Mouse (Mus musculus) kidney, embryonic 14.5 days (tissue): ENCODE results near the gene Atp10a. TPM values are rescaled to one million over a fixed set of nuclear protein-coding genes. Genes with fewer than 3 reads are reported as not detected.
"Not testable (repeated sequence)": the region's sequence is repeated elsewhere in the genome, so short reads cannot be mapped to it uniquely, and the experiment has no call there.

Experiments
- ATAC-seq: fragments of 200-750 bp; cut with Nextera tagmentation; 2 replicates; pipeline ENCODE4 v1.8.0; 2017; ENCODE audit warnings: moderate number of reproducible peaks, mild to moderate bottlenecking, moderate TSS enrichment, moderate library complexity; ENCODE audit not compliant: low FRiP score, low TSS enrichment
- H3K27ac ChIP-seq: fragments of 300-500 bp; sonication (generic); 2 replicates; pipeline ENCODE4 v1.5.1; 2014; ENCODE audit warnings: low read depth, mild to moderate bottlenecking, low read length, moderate library complexity, mixed read lengths
- H3K27me3 ChIP-seq: fragments of 300-500 bp; sonication (generic); 2 replicates; pipeline ENCODE4 v1.6.1; 2014; ENCODE audit warnings: mild to moderate bottlenecking, low read length; ENCODE audit not compliant: control insufficient read depth, insufficient read depth
- H3K36me3 ChIP-seq: fragments of 300-500 bp; sonication (generic); 2 replicates; pipeline ENCODE4 v1.6.1; 2014; ENCODE audit warnings: low read length, mixed read lengths; ENCODE audit not compliant: control insufficient read depth, insufficient read depth
- H3K4me1 ChIP-seq: fragments of 300-500 bp; sonication (generic); 2 replicates; pipeline ENCODE4 v1.6.1; 2014; ENCODE audit warnings: low read length, mixed read lengths; ENCODE audit not compliant: control insufficient read depth, insufficient read depth
- H3K4me2 ChIP-seq: fragments of 300-500 bp; sonication (generic); replicated peaks from 2 replicates; pipeline ENCODE4 v1.6.1; 2014; ENCODE audit warnings: low read depth, mild to moderate bottlenecking, low read length
- H3K4me3 ChIP-seq: fragments of 300-500 bp; sonication (generic); 2 replicates; pipeline ENCODE4 v1.5.1; 2014; ENCODE audit warnings: mild to moderate bottlenecking, low read length
- H3K9ac ChIP-seq: fragments of 300-500 bp; sonication (generic); 2 replicates; pipeline ENCODE4 v1.6.1; 2014; ENCODE audit warnings: low read depth, mild to moderate bottlenecking, low read length, moderate library complexity
- H3K9me3 ChIP-seq: fragments of 300-500 bp; sonication (generic); 2 replicates; pipeline ENCODE4 v1.6.1; 2016; ENCODE audit warnings: low read length; ENCODE audit not compliant: control insufficient read depth
- WGBS: fragments of 180-500 bp; shearing (Covaris S2); extraction: QIAGEN DNeasy Blood & Tissue Kit; methylation state at CpG from one replicate; pipeline ENCODE4 v1.1.7; 2014; 5-methylcytosine and 5-hydroxymethylcytosine counted together
- polyA plus RNA-seq: library from polyadenylated mRNA; unstranded; fragments of >200 nt; fragmentation: Nextera tagmentation; extraction: Ambion mirVana; gene quantifications from 2 replicates; pipeline ENCODE4 v1.2.1, GENCODE M21; 2014

Gene Atp10a
- polyA plus RNA-seq, 1 experiment from 2014 or later = 4.6 TPM

- H3K4me2 ChIP-seq = no peak overlapping the region
- H3K9ac ChIP-seq = no peak overlapping the region
- WGBS = 83% methylated on average over 5 of the region's 5 CpGs
- no peaks in the 10 kb centered on the region for H3K9me3 ChIP-seq
- H3K27ac ChIP-seq = no peak overlapping the region
- peaks cover 4% of the 10 kb centered on the region; the same call in 1 of the 2 replicates for H3K36me3 ChIP-seq
- no peak overlapping the region for H3K4me3 ChIP-seq
- no peaks in the 10 kb centered on the region for H3K4me1 ChIP-seq
- H3K27me3 ChIP-seq = no peaks in the 10 kb centered on the region
- no peak for ATAC-seq
Observed at GRCm38 (mm10) chr7:58829111-58829510, 173.1 kb downstream of the Atp10a start.

- WGBS = 93% methylated on average over 32 of the region's 32 CpGs
- not testable (repeated sequence) for H3K27ac ChIP-seq, H3K4me2 ChIP-seq, H3K9ac ChIP-seq, H3K9me3 ChIP-seq, H3K27me3 ChIP-seq, H3K4me3 ChIP-seq, ATAC-seq, H3K4me1 ChIP-seq, H3K36me3 ChIP-seq
Observed at GRCm38 (mm10) chr7:58836855-58837606, 181.1 kb downstream of the Atp10a start.

GRCm38 (mm10) chr7:58840367-58840766, 184.4 kb downstream of the Atp10a start:
- WGBS = 73% methylated on average over 2 of the region's 2 CpGs
- ATAC-seq = no peak

GRCm38 (mm10) chr7:58841066-58841465, 185.1 kb downstream of the Atp10a start:
- H3K9me3 ChIP-seq = no peaks in the 10 kb centered on the region
- no peak overlapping the region for H3K4me3 ChIP-seq
- H3K4me1 ChIP-seq = peaks cover 12% of the 10 kb centered on the region; the same call in 1 of the 2 replicates
- H3K9ac ChIP-seq = no peak overlapping the region
- H3K27me3 ChIP-seq = no peaks in the 10 kb centered on the region
- no peaks in the 10 kb centered on the region for H3K36me3 ChIP-seq
- WGBS = 90% methylated on average over 1 of the region's 1 CpGs
- no peak for ATAC-seq
- H3K4me2 ChIP-seq = no peak overlapping the region
- H3K27ac ChIP-seq = no peak overlapping the region

More at GRCm38 (mm10) chr7:58840367-58840766, 184.4 kb downstream of the Atp10a start:
- H3K4me1 ChIP-seq = peaks cover 12% of the 10 kb centered on the region; the same call in 1 of the 2 replicates
- H3K27me3 ChIP-seq = no peaks in the 10 kb centered on the region
- H3K9me3 ChIP-seq = no peaks in the 10 kb centered on the region
- H3K27ac ChIP-seq = no peak overlapping the region
- no peak overlapping the region for H3K9ac ChIP-seq
- no peaks in the 10 kb centered on the region for H3K36me3 ChIP-seq
- no peak overlapping the region for H3K4me3 ChIP-seq
- H3K4me2 ChIP-seq = no peak overlapping the region

GRCm38 (mm10) chr7:58842818-58843217, 186.9 kb downstream of the Atp10a start:
- 17% methylated on average over 3 of the region's 3 CpGs for WGBS
- Histone ChIP-seq H3K36me3 (no peaks in the 10 kb centered on the region), H3K9me3 (no peaks in the 10 kb centered on the region), H3K9ac (no peak overlapping the region), H3K27me3 (no peaks in the 10 kb centered on the region), H3K4me2 (no peak overlapping the region), H3K27ac (peak overlapping the region; percentile 39; the same call in 1 of the 2 replicates), H3K4me1 (peaks cover 12% of the 10 kb centered on the region; the same call in 1 of the 2 replicates), H3K4me3 (no peak overlapping the region)
- peak; percentile 76 for ATAC-seq

GRCm38 (mm10) chr7:58843767-58844445, 187.9 kb downstream of the Atp10a start:
- H3K4me3 ChIP-seq = no peak overlapping the region
- peak overlapping the region; percentile 37; the same call in 1 of the 2 replicates for H3K27ac ChIP-seq
- H3K4me1 ChIP-seq = peaks cover 12% of the 10 kb centered on the region; the same call in 1 of the 2 replicates
- H3K9ac ChIP-seq = no peak overlapping the region
- 3% methylated on average over 9 of the region's 9 CpGs for WGBS
- peak; percentile 90 for ATAC-seq
- H3K36me3 ChIP-seq = no peaks in the 10 kb centered on the region
- no peaks in the 10 kb centered on the region for H3K9me3 ChIP-seq
- H3K27me3 ChIP-seq = no peaks in the 10 kb centered on the region
- peak overlapping the region; percentile 26; the same call in 1 of the 2 replicates for H3K4me2 ChIP-seq

- Histone ChIP-seq H3K36me3 (no peaks in the 10 kb centered on the region), H3K4me3 (no peak overlapping the region), H3K27me3 (no peaks in the 10 kb centered on the region), H3K4me2 (peak overlapping the region; percentile 26; the same call in 1 of the 2 replicates), H3K9me3 (no peaks in the 10 kb centered on the region), H3K4me1 (peaks cover 12% of the 10 kb centered on the region; the same call in 1 of the 2 replicates), H3K27ac (no peak overlapping the region), H3K9ac (no peak overlapping the region)
- 49% methylated on average over 4 of the region's 4 CpGs for WGBS
- ATAC-seq = no peak
Observed at GRCm38 (mm10) chr7:58844449-58844848, 188.5 kb downstream of the Atp10a start.

- Histone ChIP-seq H3K4me1 (no peaks in the 10 kb centered on the region), H3K9me3 (no peaks in the 10 kb centered on the region), H3K27ac (no peak overlapping the region), H3K4me2 (no peak overlapping the region), H3K36me3 (no peaks in the 10 kb centered on the region), H3K27me3 (no peaks in the 10 kb centered on the region), H3K4me3 (no peak overlapping the region), H3K9ac (no peak overlapping the region)
- 87% methylated on average over 4 of the region's 4 CpGs for WGBS
- no peak for ATAC-seq
Observed at GRCm38 (mm10) chr7:58858921-58859320, 203.0 kb downstream of the Atp10a start.

- no peak overlapping the region for H3K4me3 ChIP-seq
- no peaks in the 10 kb centered on the region for H3K4me1 ChIP-seq
- no peaks in the 10 kb centered on the region for H3K9me3 ChIP-seq
- no peaks in the 10 kb centered on the region for H3K27me3 ChIP-seq
- no peak for ATAC-seq
- no peaks in the 10 kb centered on the region for H3K36me3 ChIP-seq
- no peak overlapping the region for H3K27ac ChIP-seq
- 80% methylated on average over 3 of the region's 3 CpGs for whole genome bisulfite sequencing
- H3K9ac ChIP-seq = no peak overlapping the region
- H3K4me2 ChIP-seq = no peak overlapping the region
Observed at GRCm38 (mm10) chr7:58863174-58863573, 207.2 kb downstream of the Atp10a start.
